Mouse (Mus musculus): ENCODE data around the gene Josd1.
A peak's percentile ranks its signal among the peaks of the same experiment; 100 is the strongest.

The Josd1 gene

GRCm38 (mm10) chr15:79658531-79659375 lies 29.0 kb downstream of the Josd1 start, which contains the start of the genes Fam227a and Cby1:
Gene Fam227a (minus strand): TSS chr15:79658956.
Gene Cby1 (plus strand): TSS chr15:79659199.
- peak; percentile 86 for DNase-seq (ENCODE audit: low spot score)

- DNase-seq (ENCODE audit: low spot score): peak; percentile 77
These were observed 29.7 kb downstream of the Josd1 start for GRCm38 (mm10) chr15:79657837-79658530.

GRCm38 (mm10) chr15:79656451-79656850 lies 31.3 kb downstream of the Josd1 start:
- no peak for DNase-seq (ENCODE audit: low spot score)

GRCm38 (mm10) chr15:79651481-79651880 lies 36.2 kb downstream of the Josd1 start:
- peak; percentile 19 for DNase-seq (ENCODE audit: low spot score)

GRCm38 (mm10) chr15:79650569-79650968 lies 37.1 kb downstream of the Josd1 start:
- DNase-seq (ENCODE audit: low spot score): peak; percentile 51

- no peak for DNase-seq (ENCODE audit: low spot score)
These were observed 39.6 kb downstream of the Josd1 start for GRCm38 (mm10) chr15:79648130-79648529.

GRCm38 (mm10) chr15:79645483-79645882 lies 42.2 kb downstream of the Josd1 start:
- no peak for DNase-seq (ENCODE audit: low spot score)

- DNase-seq (ENCODE audit: low spot score): no peak
These were observed 46.4 kb downstream of the Josd1 start for GRCm38 (mm10) chr15:79641135-79641817.

GRCm38 (mm10) chr15:79630471-79630870 lies 57.2 kb downstream of the Josd1 start:
- DNase-seq (ENCODE audit: low spot score): no peak
